Comparison of ENCODE assay signal across 25 mouse cellular contexts in genomic region chr4:56082411-56082810, GRCm38 (mm10).
"Had no signal": no experiment of that assay in that cellular context is flagged by ENCODE, and none has a peak within 500 bp of the region (broad histone marks: within the 10 kb centered on the region; RNA-seq: fewer than 3 reads in every experiment).

No protein-coding gene starts in this region.

- DNase-seq: gastrocnemius, postnatal 14 days; gastrocnemius, postnatal 36 days; heart, adult 11 months; heart, adult 2 months; heart, postnatal 14 days; heart, postnatal 36 days; kidney, adult 11 months; kidney, adult 2 months; kidney, adult 9 months; kidney, postnatal 14 days; kidney, postnatal 36 days; layer of hippocampus, adult 9-11 months; layer of hippocampus, postnatal 36 days; liver had no signal

- H3K9ac ChIP-seq: heart, embryonic 13.5 days; heart, embryonic 15.5 days; hindbrain, embryonic 13.5 days; hindbrain, embryonic 15.5 days; kidney, embryonic 15.5 days; limb, embryonic 12.5 days had no signal

- H3K36me3 ChIP-seq: heart, embryonic 13.5 days; heart, embryonic 15.5 days; hindbrain, embryonic 13.5 days; hindbrain, embryonic 15.5 days; kidney, embryonic 15.5 days; limb, embryonic 10.5 days; limb, embryonic 12.5 days had no signal

- H3K4me3 ChIP-seq: heart, adult 2 months; heart, embryonic 13.5 days; heart, embryonic 15.5 days; hindbrain, embryonic 13.5 days; hindbrain, embryonic 15.5 days; kidney, embryonic 15.5 days; limb, embryonic 10.5 days; limb, embryonic 12.5 days had no signal

- H3K27me3 ChIP-seq: heart, embryonic 13.5 days; heart, embryonic 15.5 days; hindbrain, embryonic 13.5 days; hindbrain, embryonic 15.5 days; kidney, embryonic 15.5 days; limb, embryonic 12.5 days had no signal

- H3K4me1 ChIP-seq: heart, embryonic 13.5 days; heart, embryonic 15.5 days; hindbrain, embryonic 13.5 days; hindbrain, embryonic 15.5 days; kidney, embryonic 15.5 days; limb, embryonic 10.5 days; limb, embryonic 12.5 days had no signal

- H3K4me2 ChIP-seq: heart, embryonic 11.5 days; heart, embryonic 13.5 days; heart, embryonic 15.5 days; hindbrain, embryonic 13.5 days; hindbrain, embryonic 15.5 days; kidney, embryonic 15.5 days; limb, embryonic 12.5 days had no signal

- H3K27ac ChIP-seq: heart, adult 2 months; heart, embryonic 13.5 days; heart, embryonic 15.5 days; hindbrain, embryonic 13.5 days; hindbrain, embryonic 15.5 days; hindbrain, postnatal 0 days; kidney, embryonic 15.5 days; kidney, postnatal 0 days; limb, embryonic 10.5 days; limb, embryonic 12.5 days had no signal

- ATAC-seq: hindbrain, postnatal 0 days; intestine, embryonic 16.5 days had no signal

- H3K9me3 ChIP-seq: heart, embryonic 13.5 days; heart, embryonic 15.5 days; hindbrain, embryonic 13.5 days; hindbrain, embryonic 15.5 days; kidney, embryonic 15.5 days; limb, embryonic 10.5 days; limb, embryonic 12.5 days had no signal
